Mouse (Mus musculus) ovary, postnatal 14 days (tissue): ENCODE measurements at regions not wholly inside any gene's neighbourhood (a gene's known extent, or its start where the extent isn't known, plus 50 kb on each side); places are given as distances from the start of the nearest gene placed in this dataset.
"Not testable (repeated sequence)": the region's sequence is repeated elsewhere in the genome, so short reads cannot be mapped to it uniquely, and the experiment has no call there.

Experiments
- DNase-seq: peaks from one replicate; pipeline ENCODE4 v3.0.0; 2022; ENCODE audit warnings: low spot score

DNA sequence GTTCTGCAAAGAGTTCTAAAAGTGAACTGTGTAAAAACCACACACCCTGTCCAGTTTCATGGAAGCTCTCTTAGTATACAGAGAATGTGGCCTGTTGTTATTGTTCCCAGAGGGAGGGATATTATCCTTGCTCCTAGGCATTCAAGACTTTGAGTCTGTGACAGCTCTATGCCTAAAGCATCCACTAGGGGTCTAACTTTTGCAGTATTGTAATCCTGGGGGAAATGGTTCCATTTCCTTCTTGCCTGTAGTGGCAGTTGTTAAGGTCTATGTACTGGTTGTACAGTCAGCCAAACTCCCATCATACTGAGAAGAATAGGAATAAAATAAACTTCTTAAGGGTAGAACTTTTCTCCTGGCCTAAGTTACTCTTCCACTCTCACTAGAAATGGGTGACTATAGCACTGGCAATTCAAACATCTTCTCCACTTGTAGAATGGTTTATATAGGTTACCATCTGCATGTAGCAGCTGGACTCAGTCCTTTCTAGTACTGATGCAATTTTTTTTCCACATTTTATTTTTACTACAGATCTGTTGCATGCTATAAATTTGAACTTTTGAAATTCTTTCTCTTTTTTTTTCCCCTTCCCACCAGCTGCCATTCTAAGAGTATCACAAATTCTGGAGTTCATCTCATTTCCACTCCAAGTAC lies 51.4 kb upstream of the Dpt start:
- DNase-seq: no peak

DNA sequence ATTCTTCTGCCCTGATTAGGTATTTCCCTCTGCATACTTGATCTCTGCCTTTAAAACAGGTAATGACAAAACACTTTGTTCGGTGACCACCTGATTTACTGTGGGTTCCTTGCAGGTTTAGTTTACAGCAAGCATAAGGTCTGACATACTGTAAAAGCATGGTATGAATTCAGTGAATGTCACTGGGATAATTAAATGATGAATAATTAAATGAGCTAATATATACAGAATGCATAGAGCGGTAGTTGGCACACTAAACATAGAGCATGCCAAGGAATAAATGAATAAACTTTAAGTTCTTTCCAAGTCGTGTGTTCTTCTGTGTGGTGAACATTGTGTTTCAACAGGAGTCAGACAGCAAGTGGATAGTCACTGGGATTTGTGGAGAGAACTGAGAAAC lies 51.9 kb upstream of the Dpt start:
- DNase-seq: no peak

DNA sequence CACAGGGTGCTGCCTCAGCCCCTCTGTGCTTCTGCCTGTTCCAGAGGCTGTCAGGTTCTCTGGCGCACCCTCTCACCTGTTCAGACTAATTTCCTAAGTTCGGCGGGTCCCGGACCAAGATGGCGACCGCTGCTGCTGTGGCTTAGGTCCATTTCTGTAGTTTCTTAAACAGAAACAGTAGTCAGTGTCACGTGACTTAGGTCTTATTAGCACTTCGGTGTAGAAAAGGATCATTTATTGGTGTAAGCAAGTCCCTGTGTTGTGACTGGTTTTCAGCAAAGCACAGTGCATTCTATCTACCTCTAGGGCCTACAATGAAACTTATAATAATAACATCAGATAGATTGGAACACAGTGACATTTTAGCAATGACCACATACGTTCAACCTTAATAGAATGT lies 53.5 kb upstream of the Dpt start:
- not testable (repeated sequence) for DNase-seq

DNA sequence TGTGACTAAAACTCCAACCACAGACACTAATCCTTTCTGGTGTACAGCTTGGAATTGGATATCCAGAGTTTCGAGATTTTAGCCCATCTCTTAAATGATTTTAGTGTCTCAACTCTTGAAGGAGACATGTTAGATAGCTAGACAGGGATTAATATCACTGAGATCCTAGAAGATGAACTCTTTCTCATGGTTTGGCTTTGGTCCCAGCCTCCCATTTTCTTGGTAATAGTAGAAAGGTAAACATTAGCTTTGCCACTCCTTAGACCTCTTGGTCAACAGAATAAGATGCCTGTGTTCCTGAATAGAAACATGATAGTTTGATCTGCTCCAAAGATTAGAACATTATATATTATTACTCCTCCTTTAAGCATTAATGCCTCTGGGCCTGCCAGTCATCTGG lies 60.8 kb upstream of the Dpt start:
- DNase-seq: no peak

DNA sequence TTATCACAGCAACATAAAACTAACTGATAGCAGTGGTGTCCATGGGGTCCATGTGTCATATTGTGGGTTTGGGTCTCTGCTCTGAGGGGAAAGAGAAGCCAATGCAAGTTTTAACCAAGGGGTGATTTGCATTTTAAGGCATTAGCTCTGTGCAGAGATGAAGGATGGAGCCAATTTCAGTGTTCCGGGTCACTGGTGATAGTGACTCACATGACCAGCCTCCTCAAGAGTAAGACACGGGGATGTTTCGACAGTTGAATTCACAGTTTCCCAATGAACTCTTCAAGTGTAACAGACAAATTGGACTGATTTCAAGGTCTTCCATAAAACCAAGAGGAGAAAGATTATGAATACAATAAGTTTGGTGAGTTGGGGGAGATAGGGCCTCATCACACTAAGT lies 62.7 kb upstream of the Dpt start:
- no peak for DNase-seq

DNA sequence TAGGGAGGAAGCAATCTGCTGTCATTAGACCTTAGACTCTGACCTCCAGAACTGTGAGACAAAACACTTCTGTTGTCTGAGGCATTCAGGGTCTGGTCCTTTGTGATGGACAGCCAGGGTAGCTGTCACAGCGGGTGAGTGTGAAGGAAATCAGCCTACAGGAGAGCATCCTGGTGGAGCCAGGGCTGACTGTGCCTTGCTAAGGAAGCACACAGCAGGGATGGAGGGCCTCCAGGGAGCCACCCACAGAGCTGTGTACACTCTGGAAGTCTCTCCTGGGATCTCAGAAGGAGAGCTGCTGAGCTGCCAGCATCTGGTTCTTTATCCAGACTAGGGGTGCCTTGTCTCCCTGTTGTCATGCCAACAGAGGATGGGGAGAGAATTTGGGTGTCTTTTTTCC lies 74.4 kb upstream of the Dpt start:
- no peak for DNase-seq

DNA sequence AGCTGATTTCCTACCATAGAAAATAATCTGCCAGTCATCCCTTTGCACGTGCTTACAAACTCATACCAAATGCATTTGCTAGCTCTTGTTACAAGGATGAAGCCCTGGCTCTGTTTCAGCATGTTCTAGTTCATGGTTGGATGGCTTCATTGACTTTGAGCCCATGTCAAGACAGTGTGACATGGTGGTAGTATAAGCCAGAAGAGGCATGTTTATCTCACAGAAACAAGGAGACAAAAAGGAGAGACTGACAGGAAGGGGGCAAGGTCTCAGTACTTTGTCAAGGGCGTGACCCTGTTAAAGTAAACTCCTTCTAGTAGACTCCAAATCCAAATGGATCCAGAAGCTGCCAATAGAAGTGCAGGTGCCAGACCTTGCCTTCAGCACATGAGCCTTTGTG lies 81.5 kb upstream of the Dpt start:
- DNase-seq: no peak

DNA sequence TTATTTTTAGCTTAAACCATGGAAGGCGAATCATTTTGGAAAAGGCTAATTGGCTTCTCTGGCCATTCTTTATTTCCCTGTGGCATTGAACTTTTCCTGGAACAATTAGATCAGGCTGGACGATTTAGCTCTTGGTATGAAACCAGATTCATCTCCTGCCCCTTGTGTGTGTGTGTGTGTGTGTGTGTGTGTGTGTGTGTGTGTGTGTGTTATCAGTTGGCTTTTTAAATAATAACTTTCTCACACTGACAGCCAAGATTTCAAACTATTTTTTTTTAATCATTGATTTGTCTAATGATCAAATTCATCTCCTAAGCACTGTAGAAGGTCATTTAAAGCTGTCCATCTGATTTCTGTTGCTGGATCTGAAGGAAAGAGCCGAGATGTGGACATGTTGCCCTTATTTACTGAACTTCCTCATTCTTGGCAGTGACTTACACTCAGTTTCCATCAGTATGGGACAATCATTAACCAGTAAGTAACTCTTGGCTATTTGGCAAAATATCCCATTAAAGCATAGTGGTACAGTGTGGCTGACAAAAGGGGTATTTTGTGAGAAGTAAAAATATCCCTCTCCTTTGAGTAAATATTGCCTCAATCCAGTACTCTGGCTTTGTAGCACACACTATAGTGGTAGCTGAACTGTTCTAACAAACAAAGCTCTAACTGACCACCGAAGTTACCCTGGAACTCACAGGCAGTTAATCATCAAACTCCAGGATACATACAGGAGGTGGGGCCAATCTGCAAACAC lies 82.5 kb upstream of the Dpt start:
- no peak for DNase-seq

DNA sequence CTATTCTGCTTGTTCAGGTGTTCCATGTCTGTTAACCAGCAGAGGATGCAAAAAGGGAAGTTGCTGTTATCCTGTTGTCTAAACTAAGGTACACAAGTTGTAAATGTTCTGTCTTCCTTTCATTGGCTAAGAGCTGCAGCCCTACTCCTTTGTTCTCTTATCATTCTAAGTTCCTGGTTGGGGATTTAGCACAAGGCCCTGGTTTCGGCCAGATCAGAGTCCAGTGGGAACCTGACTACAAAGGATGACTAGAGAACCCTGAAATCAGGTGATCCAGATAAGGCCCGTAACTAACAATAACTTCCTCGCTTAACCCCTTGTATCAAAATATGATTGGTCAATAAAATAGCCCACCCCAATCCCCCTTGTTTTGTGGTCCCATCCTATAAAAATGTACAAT lies 83.9 kb upstream of the Dpt start:
- DNase-seq: no peak

DNA sequence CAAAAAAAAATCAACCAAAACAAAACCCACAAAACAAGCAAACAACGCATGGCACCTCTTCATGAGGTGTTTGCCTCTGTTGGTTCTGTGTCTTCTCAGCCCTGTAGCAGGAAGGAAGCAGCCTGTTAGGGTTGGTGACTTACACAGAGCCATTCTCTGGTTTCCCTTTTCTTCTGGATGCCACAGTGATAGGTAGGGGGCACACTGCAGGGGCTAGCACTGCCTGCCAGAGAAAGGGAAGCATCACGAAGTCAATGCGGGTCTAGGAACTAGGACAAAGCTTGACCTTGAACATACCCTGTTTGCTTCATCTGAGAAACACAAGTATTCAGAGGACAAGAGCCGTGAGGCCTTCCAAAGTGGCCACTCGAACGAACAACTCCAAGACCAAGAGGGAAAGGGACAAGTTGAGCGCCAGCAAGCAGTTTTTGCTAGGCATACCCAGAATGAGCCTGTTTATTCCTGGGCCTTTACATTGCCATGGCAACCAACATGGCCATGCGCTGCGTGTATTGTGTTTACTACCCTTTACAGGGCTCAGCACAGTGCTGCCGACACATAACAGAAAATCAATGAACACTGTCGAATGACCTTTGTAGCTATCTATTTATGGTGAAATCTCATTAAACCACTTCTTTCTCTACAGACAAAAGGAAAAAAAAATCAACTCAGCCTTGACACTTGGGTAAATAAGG lies 91.9 kb upstream of the Dpt start:
- DNase-seq: no peak

DNA sequence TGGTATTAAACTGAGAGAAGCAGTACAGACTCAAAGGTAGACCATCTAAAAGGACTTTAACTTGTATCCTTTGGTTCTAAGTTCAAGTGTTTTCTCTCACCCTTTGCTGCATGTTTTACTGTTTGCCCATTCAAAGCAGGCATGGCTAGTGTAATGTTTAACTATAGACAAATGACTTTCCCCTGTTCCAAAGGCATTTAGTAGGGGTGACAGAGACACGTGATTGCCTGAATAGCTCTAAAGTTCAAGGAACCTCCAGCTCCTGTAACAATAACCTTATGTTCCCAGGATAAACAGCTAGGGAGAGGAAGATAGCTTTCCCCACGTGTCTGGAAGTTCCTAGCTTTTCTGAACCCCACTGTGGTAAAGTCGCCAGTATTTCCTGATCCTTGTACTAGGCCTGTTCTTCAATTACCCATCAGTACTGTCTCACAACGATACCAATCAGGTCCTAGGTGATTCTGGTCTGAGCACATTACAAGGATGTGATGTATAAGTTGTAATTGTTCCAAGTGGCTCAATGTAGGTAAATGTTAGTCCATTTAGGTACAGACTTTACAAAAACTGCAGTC lies 92.8 kb upstream of the Dpt start:
- no peak for DNase-seq

DNA sequence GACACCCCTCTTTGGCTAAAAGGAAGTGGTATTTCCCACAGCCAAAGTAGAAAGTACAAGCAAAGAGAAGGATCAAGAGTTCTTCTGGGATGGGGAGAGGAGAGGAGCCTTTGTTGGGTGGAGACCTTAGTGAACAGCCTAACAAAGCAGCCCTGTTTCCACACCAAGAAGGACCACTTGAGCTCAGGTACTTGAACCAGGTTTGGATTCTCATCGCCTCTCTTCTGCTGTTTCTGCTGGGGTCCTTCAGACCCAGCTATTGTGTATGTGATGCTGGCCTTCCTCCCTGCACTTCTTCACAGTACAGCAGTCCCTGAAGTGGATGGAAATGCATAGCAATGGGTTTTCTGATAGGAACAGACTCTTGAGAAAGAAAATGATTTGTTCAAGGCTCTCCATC lies 106.4 kb upstream of the Dpt start:
- no peak for DNase-seq

DNA sequence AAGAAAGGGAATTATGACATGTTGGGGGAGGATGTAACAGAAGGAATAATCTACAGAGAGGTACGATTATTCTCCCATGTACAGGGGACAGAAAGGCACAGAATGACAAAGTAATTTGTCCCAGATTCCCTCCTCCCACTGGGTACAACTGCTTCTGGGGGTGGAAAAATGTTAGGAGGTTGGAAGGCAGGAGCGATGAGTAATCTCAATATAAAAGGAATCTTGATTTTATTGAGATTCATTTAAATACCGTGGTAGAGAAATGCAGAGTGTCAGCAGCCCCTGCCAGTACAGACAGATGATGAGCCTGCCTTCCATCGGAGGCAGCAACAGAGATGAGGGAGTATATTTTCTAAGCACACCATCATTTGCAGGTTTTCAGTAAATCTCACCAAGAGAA lies 107.1 kb upstream of the Dpt start:
- no peak for DNase-seq

DNA sequence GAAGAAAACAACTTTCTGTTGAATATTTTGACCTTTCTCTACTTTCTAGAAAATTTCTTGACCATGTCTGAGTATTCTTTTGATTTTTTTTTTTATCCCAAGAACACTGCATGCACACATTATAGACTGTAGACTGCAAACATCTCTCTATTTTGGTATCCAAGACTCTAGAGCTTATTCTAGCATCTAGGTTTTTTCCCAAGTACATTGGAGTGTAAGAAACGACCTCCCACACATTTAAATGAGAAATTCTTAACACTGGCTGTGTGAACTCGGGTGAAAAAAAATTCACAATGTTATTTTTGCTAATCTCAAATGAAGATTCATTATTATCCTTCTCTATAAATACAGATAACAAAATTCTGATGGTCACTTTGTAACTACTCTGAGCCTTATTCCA lies 112.0 kb upstream of the Dpt start:
- DNase-seq: no peak

DNA sequence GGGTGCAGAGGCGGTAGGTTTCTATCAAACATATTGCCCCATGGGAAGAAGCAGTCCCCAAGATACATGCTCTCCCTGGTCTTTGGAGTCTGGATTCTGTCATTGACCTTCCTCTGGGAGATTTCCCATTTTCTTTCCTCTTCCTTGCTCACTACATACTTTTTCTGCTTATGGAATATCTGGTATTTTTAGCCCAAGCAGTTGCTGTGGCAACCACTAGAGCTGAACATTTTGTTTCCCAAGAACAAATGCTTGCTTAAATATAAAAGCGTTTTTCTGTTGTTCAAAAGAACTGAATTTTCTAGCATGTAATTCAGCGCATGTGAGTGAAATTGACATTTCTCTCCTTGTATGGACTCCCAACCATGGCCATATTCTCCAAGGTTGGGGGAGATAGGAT lies 112.7 kb upstream of the Dpt start:
- no peak for DNase-seq

DNA sequence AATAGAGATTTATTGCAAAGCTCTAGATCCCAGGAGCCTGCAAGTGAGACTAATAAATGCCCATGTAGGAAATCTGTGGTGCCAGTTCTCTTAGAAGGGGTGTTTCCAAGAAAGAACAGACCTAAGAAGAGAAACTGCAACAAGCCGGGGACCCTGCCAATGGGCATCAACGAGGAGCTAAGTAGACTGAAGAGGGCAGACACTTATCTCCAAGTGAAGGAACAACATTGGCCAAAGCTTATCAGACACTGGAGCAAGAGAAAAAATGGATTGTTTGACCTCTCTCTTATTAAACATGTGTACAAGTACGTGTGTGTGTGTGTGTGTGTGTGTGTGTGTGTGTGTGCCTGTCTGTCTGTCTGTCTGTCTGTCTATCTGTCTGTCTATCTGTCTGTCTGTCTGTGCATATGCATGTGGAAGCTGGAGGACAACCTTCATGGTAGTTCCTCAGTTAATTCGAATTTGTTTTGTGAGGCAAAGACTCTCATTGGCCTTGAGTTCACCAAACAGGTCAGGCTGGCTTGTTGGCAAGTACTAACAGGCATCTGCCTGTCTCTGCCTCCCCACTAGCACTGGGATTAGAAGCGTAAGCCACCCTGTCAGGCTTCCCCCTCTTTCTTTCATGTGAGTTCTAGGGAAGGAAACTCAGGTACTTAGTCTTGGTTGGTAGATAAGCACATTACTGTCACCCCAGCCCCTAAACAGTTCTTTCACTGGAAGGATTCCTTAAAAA lies 113.4 kb upstream of the Dpt start:
- DNase-seq: no peak

DNA sequence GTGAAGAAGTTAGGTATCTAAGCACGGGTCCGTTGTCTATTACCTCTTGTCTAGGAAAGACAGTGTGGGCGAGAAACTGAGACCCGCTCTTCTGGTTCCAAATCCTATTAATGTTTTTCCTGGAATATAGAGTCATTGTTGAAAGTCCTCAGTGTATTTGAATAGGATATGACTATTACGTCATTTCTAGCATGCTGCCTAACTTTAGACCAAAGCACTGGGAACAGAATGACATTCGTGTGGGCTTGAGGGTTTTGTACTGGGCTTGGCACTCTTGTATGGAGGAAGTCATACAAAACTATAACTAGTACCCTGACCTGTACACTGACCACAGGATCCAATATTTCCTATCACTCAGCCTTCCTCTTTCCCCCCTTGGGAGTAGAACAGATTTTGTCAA lies 114.0 kb upstream of the Dpt start:
- no peak for DNase-seq

DNA sequence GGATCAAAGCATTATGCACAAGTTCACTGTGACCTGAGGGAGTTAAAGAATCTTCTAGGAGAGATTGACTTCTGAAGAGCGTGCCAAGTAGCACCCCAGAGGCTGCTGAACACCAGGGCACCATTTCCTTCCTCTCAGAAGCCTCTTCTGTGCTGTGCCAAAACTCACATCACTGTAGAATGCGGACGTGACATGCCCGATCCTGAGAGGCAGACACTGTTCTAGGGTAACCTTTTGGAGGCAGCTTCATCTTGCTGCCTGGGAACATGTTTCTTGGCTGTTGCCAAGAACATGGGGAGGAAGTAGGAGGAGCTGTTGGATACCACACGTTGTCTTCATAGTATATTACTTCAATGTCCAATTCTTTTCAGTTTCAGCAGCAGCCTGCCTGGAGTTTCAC lies 114.9 kb upstream of the Dpt start:
- DNase-seq: no peak

DNA sequence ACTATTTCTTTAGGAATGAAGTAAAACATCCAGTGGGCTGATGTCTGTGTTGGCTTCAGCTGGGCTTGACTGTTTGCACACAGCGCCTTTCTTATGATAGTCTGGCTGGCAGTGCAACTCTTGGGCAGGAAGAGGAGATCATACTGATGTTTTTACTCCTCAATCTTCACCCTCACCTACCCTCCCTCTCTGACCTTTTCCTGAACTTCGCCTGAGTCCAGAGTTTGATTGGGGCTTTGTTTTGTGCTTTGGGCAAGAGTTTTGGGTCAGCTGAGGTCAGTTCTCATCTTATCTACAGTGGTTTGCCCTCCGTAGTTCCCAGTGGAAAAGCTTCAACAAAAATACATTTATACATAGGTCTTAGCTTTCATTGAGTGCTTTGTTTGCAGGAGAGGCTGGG lies 118.1 kb upstream of the Dpt start:
- no peak for DNase-seq

DNA sequence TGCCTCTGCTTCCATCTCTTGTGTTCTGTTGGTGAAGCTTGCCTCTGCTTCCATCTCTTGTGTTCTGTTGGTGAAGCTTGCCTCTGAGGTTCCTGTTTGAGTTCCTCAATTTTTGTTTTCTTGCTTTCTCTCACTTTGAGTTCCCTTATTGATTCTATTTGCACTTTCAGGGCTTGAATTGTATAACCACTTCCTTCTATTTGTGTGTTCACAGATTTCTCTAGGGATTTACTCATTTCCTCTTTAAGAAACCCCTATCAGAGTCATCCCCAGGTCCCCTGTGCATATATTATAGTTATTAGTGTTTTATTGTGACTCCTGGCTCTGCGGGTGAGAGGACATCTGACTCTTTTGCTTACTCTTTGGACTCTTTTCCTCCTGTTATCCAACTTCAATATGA lies 144.2 kb upstream of the Dpt start:
- no peak for DNase-seq

DNA sequence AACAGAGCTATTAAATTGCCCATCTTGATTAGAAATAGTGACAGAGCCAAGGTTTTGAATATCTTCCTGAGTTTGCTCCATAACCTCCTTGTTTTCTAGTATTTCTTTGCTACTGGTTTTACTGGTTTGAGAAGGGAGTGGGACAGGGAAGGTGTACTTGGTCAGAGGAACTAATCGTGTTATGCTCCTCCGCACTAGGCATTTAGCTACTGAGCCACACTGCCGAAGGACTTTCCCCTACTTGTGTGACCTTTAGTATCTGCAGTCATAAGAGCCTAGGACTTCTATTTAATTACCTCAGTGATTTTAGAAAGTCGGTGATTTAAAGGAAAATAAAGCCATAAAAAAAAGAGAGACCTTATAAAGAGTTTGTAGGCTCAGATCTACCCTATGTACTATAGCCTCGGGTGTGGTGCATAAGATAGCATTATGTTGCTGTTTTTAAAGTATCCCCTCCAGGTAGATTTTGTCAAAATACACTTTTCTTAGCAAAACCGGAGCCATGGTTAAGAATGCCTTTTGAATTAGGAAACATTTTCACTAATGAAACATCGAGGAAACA lies 158.5 kb upstream of the Dpt start:
- no peak for DNase-seq

DNA sequence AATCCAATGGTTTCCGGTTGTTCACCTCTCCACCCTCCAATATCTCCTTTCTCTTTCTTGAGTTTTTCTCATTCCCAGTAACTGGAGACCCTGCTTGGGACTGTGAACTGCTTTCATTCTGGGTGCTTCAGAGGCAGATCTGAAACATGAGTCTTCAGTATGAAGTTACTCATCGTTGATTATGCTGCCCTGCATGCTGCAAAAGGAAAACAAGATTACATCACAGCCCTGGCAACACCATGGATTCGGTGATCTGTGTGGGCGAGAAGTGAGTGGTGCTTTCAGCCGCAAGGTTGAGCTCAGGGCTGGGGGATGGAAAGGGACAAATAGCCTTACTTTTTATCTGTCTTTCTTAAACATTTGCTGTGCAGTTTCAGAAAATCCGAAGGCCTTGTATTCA lies 164.8 kb upstream of the Dpt start:
- DNase-seq: peak; percentile 9
